Mouse (Mus musculus) kidney, postnatal 14 days (tissue): Measurements from ENCODE around the gene Shb.

Experiments used
- DNase-seq: peaks from one replicate; pipeline ENCODE4 v3.0.0; 2022; ENCODE audit warnings: mixed read lengths

Gene Shb

GRCm38 (mm10) chr4:45503380-45503779 lies 28.9 kb downstream of the Shb start:
- no peak for DNase-seq

DNA sequence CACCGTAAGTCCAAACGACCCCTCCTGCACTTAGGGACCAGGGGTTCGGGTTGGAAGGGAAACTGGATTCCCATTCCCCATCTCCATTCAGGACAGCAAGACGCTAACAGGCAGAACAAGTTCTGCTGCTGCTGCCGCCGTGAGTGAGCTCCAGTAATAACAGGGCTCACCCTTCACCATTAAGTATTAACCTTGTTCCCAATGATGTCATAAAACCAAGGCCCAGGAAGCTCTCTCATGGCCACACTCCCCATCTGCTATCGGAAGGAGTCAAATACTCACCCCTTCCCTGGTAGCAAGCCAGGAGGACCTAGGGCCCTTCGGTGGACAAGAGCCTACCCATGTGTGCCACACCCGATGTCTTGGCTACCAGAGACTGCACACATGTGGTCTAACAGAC lies 30.3 kb downstream of the Shb start:
- peak; percentile 66 for DNase-seq

GRCm38 (mm10) chr4:45500381-45500780 lies 31.9 kb downstream of the Shb start:
- DNase-seq = no peak

GRCm38 (mm10) chr4:45499556-45499955 lies 32.7 kb downstream of the Shb start:
- no peak for DNase-seq

GRCm38 (mm10) chr4:45499081-45499480 lies 33.2 kb downstream of the Shb start:
- no peak for DNase-seq

GRCm38 (mm10) chr4:45498345-45498744 lies 33.9 kb downstream of the Shb start:
- DNase-seq = no peak

GRCm38 (mm10) chr4:45497282-45497681 lies 35.0 kb downstream of the Shb start:
- DNase-seq = no peak

GRCm38 (mm10) chr4:45495531-45496201 lies 36.6 kb downstream of the Shb start:
- no peak for DNase-seq

DNA sequence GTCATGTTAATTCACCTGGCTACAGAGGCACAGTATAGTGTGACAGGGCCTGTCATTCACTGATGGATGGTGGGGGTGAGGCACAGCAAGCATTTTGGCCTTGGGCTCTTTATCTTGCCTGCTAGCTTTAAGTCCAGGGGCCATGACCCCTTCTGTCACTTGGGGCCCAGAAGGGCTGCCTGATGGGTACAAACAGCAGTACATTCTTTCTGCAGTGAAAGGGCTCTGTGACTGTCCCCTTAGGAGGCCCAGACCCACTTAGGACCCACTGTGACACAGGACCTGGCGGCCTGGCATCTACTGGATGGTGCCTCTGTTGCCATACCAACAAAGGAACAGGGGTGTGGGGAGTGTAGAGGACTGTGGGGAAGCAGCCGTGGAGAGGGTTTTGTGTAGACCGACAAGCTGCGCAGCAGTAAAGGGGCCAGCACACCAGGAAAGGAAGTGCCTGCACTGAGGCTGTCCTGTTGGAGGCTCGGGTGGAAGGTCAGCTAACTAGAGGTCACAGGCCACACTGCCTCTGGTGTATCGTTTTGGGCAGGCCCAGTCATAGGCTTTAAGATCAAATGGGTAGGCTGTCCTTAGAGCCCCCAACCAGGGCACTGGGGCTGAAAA lies 38.4 kb downstream of the Shb start:
- no peak for DNase-seq

DNA sequence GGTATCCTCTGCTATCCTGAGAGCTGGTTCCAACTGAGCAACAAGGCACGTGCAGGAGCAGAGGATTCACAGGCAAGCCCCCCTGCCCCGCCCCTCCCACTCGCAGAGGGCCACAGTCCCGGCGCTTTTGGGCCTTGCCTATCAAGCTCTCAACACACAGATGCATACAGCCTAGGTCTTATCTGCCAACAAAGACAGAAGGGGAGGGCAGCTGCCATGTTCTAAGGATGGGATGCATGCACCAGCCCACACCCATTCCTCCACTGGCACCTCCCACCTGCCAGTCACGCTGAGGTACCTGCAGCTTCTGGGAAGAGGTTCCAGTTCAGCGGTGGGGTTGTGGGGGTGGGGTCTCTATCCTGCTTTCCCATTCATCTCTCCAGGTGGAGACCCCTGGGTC lies 39.2 kb downstream of the Shb start:
- no peak for DNase-seq

DNA sequence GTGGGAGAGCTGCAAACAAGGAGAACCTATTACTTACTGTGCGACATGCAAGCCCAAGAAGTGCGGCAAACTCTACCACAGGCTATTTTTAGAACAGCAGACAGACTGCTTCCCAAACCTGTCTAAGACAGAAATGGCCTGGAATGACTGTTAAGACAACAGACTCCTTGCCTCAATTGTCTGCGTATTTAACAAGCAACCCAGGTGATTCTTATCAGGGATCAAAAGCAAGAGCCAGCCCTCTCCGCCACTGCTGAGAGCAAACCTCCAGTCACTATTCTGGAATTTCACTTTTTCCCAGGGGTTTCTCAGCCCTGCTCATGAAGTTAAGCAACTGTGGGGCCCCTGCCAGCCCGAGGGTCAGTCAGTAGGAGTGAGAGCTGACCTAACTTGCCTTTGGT lies 39.6 kb downstream of the Shb start:
- no peak for DNase-seq

GRCm38 (mm10) chr4:45491685-45492601 lies 40.3 kb downstream of the Shb start:
- DNase-seq = no peak

DNA sequence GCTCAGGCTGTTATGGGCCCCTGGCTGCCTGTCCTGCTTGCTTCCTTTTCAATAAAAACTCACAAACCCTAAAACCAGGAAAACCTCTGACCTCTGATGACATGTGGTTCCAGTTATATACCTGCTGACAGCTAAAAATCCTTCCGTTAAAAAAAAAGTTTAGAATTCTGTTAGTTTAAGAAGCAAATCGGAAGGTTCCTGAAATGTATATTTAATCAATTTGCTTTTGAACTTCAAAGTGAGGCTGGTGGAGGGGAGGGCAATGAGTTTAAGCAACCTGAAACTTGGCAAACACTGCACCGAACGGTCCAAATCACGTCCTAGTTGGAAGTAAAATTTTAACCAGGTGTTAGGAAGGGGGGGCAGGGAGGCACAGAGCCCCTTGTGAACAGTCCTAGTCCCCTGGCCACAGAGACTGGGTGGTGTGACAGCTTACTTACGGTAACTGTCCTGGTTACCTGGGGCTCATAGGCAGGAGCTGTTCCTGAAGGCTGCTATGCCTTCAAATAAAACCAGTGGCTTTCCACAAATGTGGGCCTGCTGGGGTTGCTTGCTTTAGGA lies 41.1 kb downstream of the Shb start:
- peak; percentile 83 for DNase-seq

- DNase-seq = no peak
These were observed 42.1 kb downstream of the Shb start for GRCm38 (mm10) chr4:45490036-45490752.

GRCm38 (mm10) chr4:45489141-45490035 lies 42.9 kb downstream of the Shb start:
- peak; percentile 90 for DNase-seq

GRCm38 (mm10) chr4:45487681-45488081 lies 44.6 kb downstream of the Shb start:
- DNase-seq = peak; percentile 71

DNA sequence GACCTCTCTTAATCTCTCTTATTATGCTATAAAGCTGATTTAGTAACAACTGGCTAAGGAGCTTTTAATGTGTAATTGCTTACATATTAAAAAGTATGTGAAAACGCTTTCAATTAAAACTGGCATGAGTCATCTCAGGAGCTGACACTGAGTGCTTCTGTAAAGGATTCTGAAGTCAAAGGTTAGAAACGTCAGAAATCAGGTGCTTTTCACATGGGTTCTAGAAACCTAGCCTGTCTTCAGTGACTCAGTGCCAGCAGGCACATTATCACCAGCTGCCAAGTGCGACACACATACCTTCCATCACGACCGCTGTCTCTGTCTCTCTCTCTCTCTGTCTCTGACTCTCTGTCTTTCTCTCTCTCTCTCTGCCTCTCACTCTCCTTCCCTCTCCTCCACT lies 47.2 kb downstream of the Shb start:
- peak; percentile 44 for DNase-seq

DNA sequence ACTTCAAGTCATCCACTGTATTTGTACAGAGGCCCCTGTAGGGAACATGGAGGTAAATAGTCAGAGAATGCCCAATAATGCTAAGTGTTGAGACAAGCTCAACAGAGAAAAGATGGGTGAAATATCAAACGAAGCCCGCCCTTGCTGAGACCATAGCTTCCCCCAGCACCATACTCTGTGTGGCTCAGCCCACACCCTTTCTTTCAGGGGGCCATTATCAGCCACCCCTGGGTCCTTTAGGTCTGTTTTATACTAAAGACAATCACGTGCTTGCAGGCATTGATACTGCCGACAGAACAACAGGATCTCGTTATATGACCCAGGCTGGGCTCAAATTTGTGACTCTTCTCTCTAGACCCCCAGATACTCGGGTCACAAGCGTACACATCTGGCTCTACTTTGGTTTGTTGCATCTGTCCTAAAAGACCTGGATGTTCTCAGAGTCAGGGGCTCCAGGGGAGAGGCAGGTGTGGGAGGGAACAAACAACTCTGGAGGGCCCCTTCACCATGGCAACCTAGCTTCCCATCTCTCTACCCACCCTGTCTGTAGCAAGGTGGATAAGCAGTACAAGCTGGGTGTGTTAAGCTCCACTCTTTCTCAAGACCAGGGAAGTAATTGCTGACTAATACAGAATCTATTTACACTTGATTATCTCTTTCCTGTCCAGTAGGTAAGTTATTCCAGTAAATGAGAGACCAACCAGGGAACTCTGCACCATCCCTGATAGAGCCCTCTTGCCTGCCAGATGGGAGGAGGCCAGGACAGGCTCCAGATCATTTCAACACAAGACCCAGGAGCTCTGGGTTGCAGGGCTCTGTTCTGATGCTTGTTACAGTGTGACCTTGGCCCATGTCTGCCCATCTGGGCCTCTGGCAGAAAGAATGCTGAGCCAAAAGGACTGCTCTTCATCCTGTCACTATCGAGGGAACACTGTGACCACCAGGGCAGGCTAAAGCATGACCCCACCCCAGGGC lies 48.7 kb downstream of the Shb start:
- DNase-seq = no peak

GRCm38 (mm10) chr4:45482271-45482670 lies 50.0 kb downstream of the Shb start:
- no peak for DNase-seq

DNA sequence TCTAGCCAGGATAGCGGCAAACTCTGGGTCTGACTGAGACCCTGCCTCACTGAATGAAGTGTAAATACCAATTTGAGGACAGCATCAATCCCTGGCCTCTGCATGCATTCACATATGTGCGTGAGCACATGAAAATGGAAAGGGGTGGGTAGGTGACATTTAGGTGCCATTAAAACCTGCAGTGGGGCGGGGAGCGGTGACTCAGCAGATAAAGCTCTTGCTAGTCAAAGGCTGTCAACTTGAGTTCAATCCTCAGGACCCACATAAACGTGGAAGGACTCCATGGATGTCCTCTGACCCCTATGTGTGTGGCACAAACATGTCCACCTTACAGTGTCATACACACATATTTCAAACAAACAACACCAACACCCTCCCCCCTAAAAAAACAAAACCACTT lies 50.8 kb downstream of the Shb start:
- DNase-seq = no peak
